22 mouse cellular contexts compared by ENCODE assay signal in the genomic region with DNA sequence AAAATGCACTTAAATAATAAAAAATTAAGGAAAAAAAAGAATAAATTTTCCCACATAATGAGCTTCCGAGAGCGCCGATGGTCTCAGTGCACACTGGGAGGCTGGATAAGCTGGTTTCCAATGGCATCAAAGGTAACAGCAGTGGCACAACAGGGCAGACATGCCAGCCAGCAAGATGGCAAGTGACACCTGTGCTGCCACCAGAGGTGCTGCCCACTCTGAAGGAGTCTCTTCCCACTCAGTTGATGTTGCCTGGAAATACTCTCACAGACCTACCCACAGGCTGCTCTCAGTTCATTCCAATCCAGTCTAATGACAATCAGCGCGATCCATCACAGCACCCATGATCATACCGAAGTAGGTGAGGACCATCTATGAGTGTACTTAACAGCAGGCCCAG.
"Had no signal": no experiment of that assay in that cellular context is flagged by ENCODE, and none has a peak within 500 bp of the region (broad histone marks: within the 10 kb centered on the region; RNA-seq: fewer than 3 reads in every experiment).

No protein-coding gene starts in this region.

- H3K4me2 ChIP-seq: kidney, embryonic 15.5 days; limb, embryonic 13.5 days; lung, embryonic 14.5 days; midbrain, embryonic 13.5 days; neural tube, embryonic 12.5 days; stomach, embryonic 15.5 days had no signal

- ATAC-seq: inflammation-experienced regulatory T-cells, adult 6 months; liver, postnatal 0 days; lung, postnatal 0 days; midbrain, embryonic 13.5 days had no signal

- H3K27me3 ChIP-seq: kidney, embryonic 15.5 days; limb, embryonic 13.5 days; midbrain, embryonic 13.5 days; neural tube, embryonic 12.5 days; stomach, embryonic 15.5 days had no signal

- DNase-seq: kidney, adult 11 months; kidney, adult 8-10 months; kidney, postnatal 14 days; kidney, postnatal 4 days; left cerebral cortex, postnatal 4 days; liver; liver, postnatal 0 days; lung, embryonic 14.5 days; retina, postnatal 1 day; right cerebral cortex, postnatal 25 days; spleen, adult 18-20 months; thymus, adult 18-20 months; thymus, postnatal 4 days had no signal

- H3K36me3 ChIP-seq: kidney, embryonic 15.5 days; limb, embryonic 13.5 days; midbrain, embryonic 13.5 days; neural tube, embryonic 12.5 days; stomach, embryonic 15.5 days had no signal

- H3K9me3 ChIP-seq: kidney, embryonic 15.5 days; limb, embryonic 13.5 days; midbrain, embryonic 13.5 days; neural tube, embryonic 12.5 days; stomach, embryonic 15.5 days had no signal

- H3K9ac ChIP-seq: kidney, embryonic 15.5 days; limb, embryonic 13.5 days; liver, embryonic 14.5 days; liver, postnatal 0 days; lung, embryonic 14.5 days; midbrain, embryonic 13.5 days; neural tube, embryonic 12.5 days; stomach, embryonic 15.5 days had no signal

- H3K4me1 ChIP-seq: kidney, embryonic 15.5 days; limb, embryonic 13.5 days; midbrain, embryonic 13.5 days; neural tube, embryonic 12.5 days; stomach, embryonic 15.5 days had no signal

- H3K27ac ChIP-seq: kidney, embryonic 15.5 days; limb, embryonic 13.5 days; liver, embryonic 14.5 days; macrophage; midbrain, embryonic 13.5 days; neural tube, embryonic 12.5 days; stomach, embryonic 15.5 days had no signal

- H3K4me3 ChIP-seq: kidney, embryonic 15.5 days; limb, embryonic 13.5 days; midbrain, embryonic 13.5 days; neural tube, embryonic 12.5 days; stomach, embryonic 15.5 days had no signal
